ENCODE assay signal across 9 mouse cellular contexts in genomic region chr14:48224861-48225300, GRCm38 (mm10).
A peak's percentile ranks its signal among the peaks of the same experiment; 100 is the strongest.
DNase-seq lines count a peak whose midpoint lies in the region; ATAC-seq and TF ChIP-seq lines count a peak whose summit lies in the region.
"Had no signal": no experiment of that assay in that cellular context is flagged by ENCODE, and none has a peak within 500 bp of the region (broad histone marks: within the 10 kb centered on the region; RNA-seq: fewer than 3 reads in every experiment).

No protein-coding gene starts in this region.

- TF ChIP-seq POLR2A in CH12.LX (IDR thresholded peaks at IDR 0.05; ENCODE audit: low read depth, low read length) = no peak

- no peak overlapping the region for H3K4me2 ChIP-seq in kidney, embryonic 14.5 days (replicated peaks; ENCODE audit: low read depth, low read length)
- no peak overlapping the region for H3K4me2 ChIP-seq in CH12.LX (ENCODE audit: insufficient read depth, low read depth, poor library complexity, severe bottlenecking)
- H3K4me2 ChIP-seq: heart, embryonic 15.5 days had no signal

- H3K9me3 ChIP-seq in kidney, embryonic 14.5 days (ENCODE audit: control insufficient read depth, low read length) = no peaks in the 10 kb centered on the region
- H3K9me3 ChIP-seq in CH12.LX (replicated peaks; ENCODE audit: low read length) = no peaks in the 10 kb centered on the region
- H3K9me3 ChIP-seq: heart, embryonic 15.5 days had no signal

- DNase-seq in kidney, adult 18-20 months = no peak
- DNase-seq in CH12.LX (ENCODE audit: extremely low read depth) (peak; percentile 12), adipocyte (ENCODE audit: low spot score) (peak; percentile 79)
- DNase-seq in gastrocnemius, postnatal 25 days = no peak
- no peak for DNase-seq in thymus, adult 18-20 months

- H3K27me3 ChIP-seq in kidney, embryonic 14.5 days (ENCODE audit: control insufficient read depth, insufficient read depth, low read length) = no peaks in the 10 kb centered on the region
- no peaks in the 10 kb centered on the region for H3K27me3 ChIP-seq in CH12.LX (replicated peaks)
- H3K27me3 ChIP-seq: heart, embryonic 15.5 days had no signal

- TF ChIP-seq EP300 in CH12.LX (IDR thresholded peaks at IDR 0.05; ENCODE audit: low read length) = no peak

- in situ Hi-C loops in CH12.LX (cut with MboI; ENCODE audit: low pct_ligation_motif_present, low pct_unique_long_range_greater_than_20kb, low sequenced_read_pairs) = no loop called here

- no peak overlapping the region for H3K4me3 ChIP-seq in kidney, embryonic 14.5 days (ENCODE audit: low read length)
- no peak overlapping the region for H3K4me3 ChIP-seq in CH12.LX (replicated peaks in 1 of 3; ENCODE audit: low read depth in 2 of 3, low read length in 2 of 3, poor library complexity in 1 of 3)
- H3K4me3 ChIP-seq: heart, embryonic 15.5 days had no signal

- no peak overlapping the region for H3K9ac ChIP-seq in kidney, embryonic 14.5 days (ENCODE audit: low read depth, low read length)
- no peak overlapping the region for H3K9ac ChIP-seq in CH12.LX (ENCODE audit: insufficient read depth, low read depth)
- H3K9ac ChIP-seq: heart, embryonic 15.5 days had no signal

- H3K27ac ChIP-seq in kidney, embryonic 14.5 days (ENCODE audit: low read depth, low read length) = no peak overlapping the region
- H3K27ac ChIP-seq in CH12.LX (ENCODE audit: insufficient read depth, low read depth) = no peak overlapping the region
- H3K27ac ChIP-seq: heart, embryonic 15.5 days had no signal

- H3K36me3 ChIP-seq in kidney, embryonic 14.5 days (ENCODE audit: control insufficient read depth, insufficient read depth, low read length) = no peaks in the 10 kb centered on the region
- no peaks in the 10 kb centered on the region for H3K36me3 ChIP-seq in CH12.LX (replicated peaks in 1 of 2; ENCODE audit: control insufficient read depth in 1 of 2, insufficient read depth in 1 of 2, low read length in 1 of 2)
- H3K36me3 ChIP-seq: heart, embryonic 15.5 days had no signal

- H3K79me2 ChIP-seq in CH12.LX (replicated peaks; ENCODE audit: control insufficient read depth, extremely low read depth, insufficient read depth, poor library complexity, severe bottlenecking) = no peaks in the 10 kb centered on the region

- H3K4me1 ChIP-seq in kidney, embryonic 14.5 days (ENCODE audit: control insufficient read depth, insufficient read depth, low read length) = peaks cover 21% of the 10 kb centered on the region
- peaks cover 0 to 24% of the 10 kb centered on the region in 2 experiments; a peak in 2 of 4 replicates for H3K4me1 ChIP-seq in CH12.LX (ENCODE audit: control insufficient read depth in 1 of 2, insufficient read depth in 2 of 2)
- H3K4me1 ChIP-seq: heart, embryonic 15.5 days had no signal

- no peak for TF ChIP-seq RAD21 in CH12.LX (IDR thresholded peaks at IDR 0.05; ENCODE audit: low read depth, low read length)

- peak; percentile 45; the same call in 1 of the 2 replicates for ATAC-seq in kidney, embryonic 14.5 days (ENCODE audit: low FRiP score, low TSS enrichment)
- ATAC-seq in granulocyte monocyte progenitor cell, adult 5-6 weeks (replicated peaks; ENCODE audit: poor library complexity, severe bottlenecking) = peak; percentile 30
- ATAC-seq: forebrain, embryonic 16.5 days had no signal

- 60% methylated on average over 5 of the region's 5 CpGs for WGBS in kidney, embryonic 14.5 days

- no peak for TF ChIP-seq CTCF in CH12.LX (conservative IDR thresholded peaks at IDR 0.05 in 1 of 2, IDR thresholded peaks at IDR 0.05 in 1 of 2; ENCODE audit: low read depth in 2 of 2, low read length in 2 of 2)

- dilution Hi-C loops in CH12.LX (cut with MboI; ENCODE audit: extremely low pct_ligation_motif_present, extremely low pct_unique_long_range_greater_than_20kb, low sequenced_read_pairs) = no loop called here

TF ChIP-seq in CH12.LX, 34 proteins besides CTCF, POLR2A, EP300 and RAD21:
- TF ChIP-seq SMC3 (IDR thresholded peaks at IDR 0.05; ENCODE audit: low read depth, low read length) = no peak
- no peak for TF ChIP-seq USF2 (conservative IDR thresholded peaks at IDR 0.05; ENCODE audit: low read depth, low read length)
- TF ChIP-seq USF1 (IDR thresholded peaks at IDR 0.05; ENCODE audit: low read depth, low read length) = no peak
- TF ChIP-seq KAT2A (IDR thresholded peaks at IDR 0.05; ENCODE audit: insufficient replicate concordance, low read length) = no peak
- no peak for TF ChIP-seq ZKSCAN1 (IDR thresholded peaks at IDR 0.05; ENCODE audit: borderline replicate concordance, low read depth, low read length)

Comparison
In these comparisons a context has a peak if more than half of its experiments do, and no peak if none do; other contexts are left out.
1. DNase-seq: peak in CH12.LX (single experiment) and adipocyte (single experiment); none in kidney, adult 18-20 months (single experiment), gastrocnemius, postnatal 25 days (single experiment) and thymus, adult 18-20 months (0 of 2).